Mouse (Mus musculus): ENCODE measurements around the gene Fam43a.

Fam43a gene

DNA sequence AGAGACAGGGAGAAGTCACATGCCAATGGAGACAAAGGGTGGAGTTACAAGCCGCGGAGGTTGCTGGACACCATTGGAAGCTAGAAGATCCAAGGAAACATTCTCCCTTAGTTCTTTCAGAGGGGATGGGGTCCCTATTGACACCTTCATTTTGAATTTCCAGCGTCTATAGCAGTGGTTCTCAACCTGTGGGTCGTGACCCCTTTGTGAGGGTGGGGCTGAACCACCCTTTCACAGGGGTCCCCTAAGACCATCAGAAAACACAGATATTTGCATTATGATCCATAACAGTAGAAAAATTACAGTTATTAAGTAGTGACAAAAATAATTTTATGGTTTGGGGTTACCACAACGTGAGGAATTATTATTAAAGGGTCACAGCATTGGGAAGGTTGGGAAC, 30.0 kb downstream of the Fam43a start:
- no peak for DNase-seq (ENCODE audit: low spot score)

DNA sequence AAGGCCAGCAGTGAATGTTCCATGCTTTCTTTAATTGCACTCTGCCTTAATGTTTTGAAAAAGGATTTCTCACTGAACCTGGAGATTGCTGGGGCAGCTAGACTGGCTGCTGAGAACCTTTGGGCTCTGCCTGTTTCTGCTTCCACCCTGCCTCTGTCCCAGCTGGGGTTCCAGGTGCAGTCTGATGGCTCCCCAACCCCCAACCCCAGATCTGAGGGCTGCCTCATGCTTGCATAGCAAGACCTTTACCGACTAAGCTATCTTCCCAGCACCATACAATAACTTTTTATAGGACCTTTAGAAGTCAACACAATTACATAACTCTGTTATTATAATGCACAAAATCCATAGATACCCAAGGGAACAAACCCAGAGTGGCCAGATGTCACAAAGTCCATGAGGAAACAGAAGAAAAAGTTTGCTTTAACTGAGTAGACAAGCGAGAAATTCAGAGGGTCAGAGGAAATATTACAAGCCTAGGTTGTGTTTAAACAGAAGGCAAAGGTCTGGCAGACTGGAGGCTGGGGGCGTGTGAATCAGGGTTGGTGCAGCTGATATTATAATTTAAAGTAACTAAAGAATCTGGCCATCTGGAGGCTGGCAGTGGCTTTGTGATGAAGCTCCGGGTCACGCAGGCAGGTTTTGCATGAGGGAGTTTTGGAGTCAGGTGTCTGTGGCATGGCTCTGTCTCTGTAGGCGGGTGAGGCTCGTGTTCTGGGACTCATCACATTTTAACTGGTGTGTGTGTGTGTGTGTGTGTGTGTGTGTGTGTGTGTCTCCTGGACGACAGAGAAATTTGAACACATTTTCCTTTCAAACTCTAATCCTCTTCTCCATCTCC, 34.6 kb downstream of the Fam43a start:
- no peak for DNase-seq (ENCODE audit: low spot score)

DNA sequence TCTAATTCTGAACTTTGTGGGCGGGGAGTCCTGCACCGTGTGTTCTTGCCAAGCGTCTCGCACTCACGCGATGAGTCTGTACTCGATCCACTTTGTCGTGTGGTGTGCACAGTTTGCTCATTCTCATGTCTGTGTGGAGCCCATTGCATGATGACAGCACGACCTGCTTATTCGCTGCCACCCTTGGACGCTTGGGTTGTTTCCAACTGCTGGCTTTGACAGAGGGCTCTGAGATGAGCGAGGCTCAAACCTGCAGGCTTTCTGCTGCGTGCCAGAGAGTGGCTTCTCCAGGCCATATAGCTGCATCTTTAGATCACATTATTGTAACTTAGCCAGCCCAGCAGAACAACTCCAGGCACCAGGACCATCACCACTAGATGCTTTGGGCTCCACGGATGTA, 39.1 kb downstream of the Fam43a start:
- no peak for DNase-seq (ENCODE audit: low spot score)

DNA sequence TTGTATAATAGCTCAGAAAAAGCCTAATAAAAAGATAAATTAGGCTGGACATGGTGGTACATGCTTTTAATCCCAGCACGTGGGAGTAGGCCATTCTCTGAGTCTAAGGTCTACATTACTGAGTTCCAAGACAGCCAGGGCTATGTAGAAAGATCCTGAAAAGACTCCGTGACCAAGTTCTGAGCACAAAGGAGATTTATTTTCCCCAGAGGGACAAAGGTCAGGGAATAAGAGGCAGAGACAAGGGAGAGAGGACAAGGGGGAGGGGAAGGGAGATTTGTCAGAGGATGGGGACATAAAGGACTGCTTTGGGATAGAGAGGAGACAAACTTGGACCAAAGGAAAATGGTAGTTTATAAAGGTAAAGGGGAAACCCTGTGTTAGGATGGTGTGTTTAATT, 41.1 kb downstream of the Fam43a start:
- DNase-seq (ENCODE audit: low spot score) = no peak

DNA sequence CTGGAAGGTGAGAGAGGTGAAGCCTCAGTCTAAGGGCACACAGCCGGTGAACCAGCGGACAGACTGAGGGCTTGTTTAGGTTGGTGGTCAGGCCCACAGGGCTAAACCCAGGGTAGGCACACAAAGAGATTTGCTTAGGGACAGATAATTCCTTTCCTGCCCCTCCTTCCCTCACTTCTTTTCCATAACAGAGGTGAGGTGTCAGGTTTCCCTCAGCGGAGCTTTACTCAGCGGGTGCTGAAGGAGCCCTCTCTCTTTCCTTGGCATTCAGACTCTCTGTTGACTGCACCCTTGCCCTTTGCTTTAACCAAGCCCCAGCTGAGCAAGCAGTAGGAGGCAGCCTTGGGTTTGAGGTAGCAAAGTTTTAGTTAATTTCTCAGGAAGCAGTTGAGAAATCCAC, 41.9 kb downstream of the Fam43a start:
- no peak for DNase-seq (ENCODE audit: low spot score)

DNA sequence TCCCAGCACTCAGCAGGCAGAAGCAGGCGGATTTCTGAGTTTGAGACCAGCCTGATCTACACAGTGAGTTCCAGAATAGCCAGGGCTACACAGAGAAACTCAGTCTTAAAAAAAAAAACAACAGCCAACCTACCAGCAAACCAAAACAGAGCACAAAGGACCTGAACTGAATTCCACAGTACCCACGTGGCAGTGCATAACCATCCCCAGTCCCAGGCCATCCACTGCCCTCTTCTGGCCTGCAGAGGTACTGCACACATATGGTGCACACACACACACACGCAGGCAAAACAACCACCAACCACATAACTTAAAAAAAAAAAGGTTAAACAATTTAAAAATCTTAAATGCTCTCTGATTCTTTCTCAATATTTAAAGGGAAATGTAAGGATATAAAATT, 42.7 kb downstream of the Fam43a start:
- no peak for DNase-seq (ENCODE audit: low spot score)

DNA sequence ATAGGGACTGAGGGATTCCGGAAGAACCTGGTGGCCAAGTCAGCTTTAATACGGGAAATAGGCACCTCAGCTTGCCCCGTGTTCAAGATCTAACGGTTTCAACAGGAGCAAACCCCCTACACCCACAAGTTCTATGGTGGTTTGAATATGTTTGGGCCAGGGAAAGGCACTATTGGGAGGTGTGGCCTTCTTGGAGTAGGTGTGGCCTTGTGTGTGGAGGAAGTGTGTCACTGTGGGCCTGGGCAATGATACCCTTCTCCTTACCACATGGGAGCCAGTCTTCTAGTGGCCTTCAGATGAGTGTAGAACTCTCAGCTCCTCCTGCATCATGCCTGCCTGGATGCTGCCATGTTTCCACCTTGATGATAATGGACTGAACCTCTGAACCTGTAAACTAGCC, 45.5 kb downstream of the Fam43a start:
- no peak for DNase-seq (ENCODE audit: low spot score)

DNA sequence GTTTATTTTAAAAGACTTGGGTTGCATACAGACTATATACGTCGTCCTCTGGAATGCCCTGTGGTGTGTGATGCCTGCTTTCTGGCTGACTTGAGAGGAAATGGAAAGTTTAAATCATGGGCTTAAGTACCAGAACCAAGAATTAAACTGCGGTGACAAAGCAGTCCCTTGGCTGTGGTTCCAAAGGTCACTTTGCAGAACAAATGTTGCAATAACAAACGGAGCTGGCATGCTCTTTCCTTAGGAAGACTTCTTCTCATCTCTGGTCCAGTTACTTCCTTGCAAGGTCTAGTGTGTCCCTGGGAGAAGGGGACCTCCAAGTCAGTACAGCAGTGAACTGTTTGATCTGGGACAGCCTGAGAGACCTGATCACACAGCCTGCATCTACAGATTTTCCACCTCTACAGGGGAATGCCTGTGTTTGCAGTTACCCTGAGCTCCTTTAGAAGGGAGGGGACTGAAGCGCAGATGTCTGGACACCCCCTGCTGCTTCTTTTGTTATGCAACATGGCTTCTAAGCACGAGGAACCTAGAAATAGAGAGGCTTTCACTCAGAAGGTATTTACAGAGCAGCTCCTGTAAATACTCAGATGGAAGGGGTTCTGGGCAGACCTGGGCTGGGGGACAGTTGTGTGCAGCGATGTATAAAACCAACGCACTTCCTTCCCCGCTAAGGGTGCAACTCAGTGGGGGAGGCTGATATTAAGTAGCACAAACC, 46.5 kb downstream of the Fam43a start:
- peak; percentile 30 for DNase-seq (ENCODE audit: low spot score)

DNA sequence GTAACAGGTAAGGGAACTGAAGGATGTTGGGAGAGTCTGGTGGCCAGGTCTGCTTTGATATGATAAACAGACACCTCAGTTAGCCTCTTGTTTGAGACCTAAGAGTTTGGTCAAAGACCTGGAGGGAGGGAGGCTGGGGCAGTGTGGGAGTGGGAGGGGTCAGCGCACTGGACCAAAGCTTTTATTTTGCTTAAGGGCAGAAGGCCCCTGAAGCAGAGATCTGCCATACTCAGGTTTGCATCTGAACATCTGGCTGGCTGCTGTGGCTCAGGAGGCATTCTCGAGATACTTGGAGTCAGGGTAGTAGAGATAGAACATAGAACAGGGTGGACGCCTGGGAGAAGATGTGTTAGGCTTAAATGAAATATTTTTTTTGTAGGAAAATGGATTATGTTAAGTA, 47.3 kb downstream of the Fam43a start:
- no peak for DNase-seq (ENCODE audit: low spot score)

DNA sequence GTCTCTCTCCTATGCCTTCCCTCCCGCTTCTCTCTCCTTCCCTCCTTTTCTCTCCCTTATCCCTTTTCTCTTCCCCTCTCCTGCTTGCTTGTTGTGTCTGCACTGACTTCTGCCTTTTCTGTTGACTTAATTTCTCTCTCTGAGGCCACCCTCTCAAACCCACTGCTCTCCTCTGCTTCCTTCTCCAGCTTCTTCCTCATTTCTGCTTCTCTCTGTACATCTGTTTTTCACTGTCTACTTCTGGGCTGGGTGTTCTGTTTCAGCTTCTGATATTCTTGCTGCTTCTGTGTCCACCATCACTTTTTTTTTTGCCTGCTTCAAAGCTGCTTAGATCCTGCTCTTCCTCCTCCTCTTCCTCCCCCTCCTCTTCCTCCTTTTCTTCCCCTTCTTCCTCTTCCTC, 51.8 kb downstream of the Fam43a start:
- DNase-seq (ENCODE audit: low spot score) = no peak

All from yolk sac, embryonic 10.5 days (tissue).